Mouse (Mus musculus) gastrocnemius, postnatal 36 days (tissue): ENCODE results near the gene Arhgef10l. TPM values are rescaled to one million over a fixed set of nuclear protein-coding genes. Genes with fewer than 3 reads are reported as not detected.
A peak's percentile ranks its signal among the peaks of the same experiment; 100 is the strongest.
"Not testable (repeated sequence)": the region's sequence is repeated elsewhere in the genome, so short reads cannot be mapped to it uniquely, and the experiment has no call there.

Experiments
- DNase-seq, 2 experiments: peaks; one replicate each; pipeline ENCODE4 v3.0.0; 2022
- intact Hi-C: fragments of 180-260 bp; cut with DNase I; formaldehyde crosslinking; loops from one replicate; pipeline ENCODE4 v1.15.1; 2025
- total RNA-seq, 2 experiments: library from RNA; stranded (reverse); gene quantifications; 2 replicates each; pipeline ENCODE4 v1.2.3; 2021

Arhgef10l gene
- total RNA-seq, 2 experiments from 2014 or later = 39.0 to 49.9 TPM

DNA sequence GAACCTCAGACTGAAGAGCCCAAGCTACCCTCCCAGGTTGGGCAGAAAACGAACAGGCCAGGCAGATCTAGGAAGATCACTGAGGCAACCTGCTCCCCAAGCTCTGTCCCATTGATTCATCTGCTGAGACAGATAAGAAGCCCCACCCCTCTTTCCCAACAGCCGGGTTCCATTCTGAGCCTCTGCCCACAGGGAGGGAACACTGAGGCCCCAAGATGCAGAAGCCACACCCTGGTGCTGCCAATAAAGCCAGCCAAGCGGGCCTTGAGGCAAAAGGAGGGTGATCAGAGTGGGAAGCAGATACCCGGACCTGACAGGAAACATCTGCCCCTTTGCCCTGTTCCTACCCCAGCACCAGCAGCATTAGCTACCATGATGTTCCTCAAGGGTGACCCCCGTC is 81.6 kb downstream of the Arhgef10l start:
- no peak for DNase-seq
- intact Hi-C loops = no loop called here

DNA sequence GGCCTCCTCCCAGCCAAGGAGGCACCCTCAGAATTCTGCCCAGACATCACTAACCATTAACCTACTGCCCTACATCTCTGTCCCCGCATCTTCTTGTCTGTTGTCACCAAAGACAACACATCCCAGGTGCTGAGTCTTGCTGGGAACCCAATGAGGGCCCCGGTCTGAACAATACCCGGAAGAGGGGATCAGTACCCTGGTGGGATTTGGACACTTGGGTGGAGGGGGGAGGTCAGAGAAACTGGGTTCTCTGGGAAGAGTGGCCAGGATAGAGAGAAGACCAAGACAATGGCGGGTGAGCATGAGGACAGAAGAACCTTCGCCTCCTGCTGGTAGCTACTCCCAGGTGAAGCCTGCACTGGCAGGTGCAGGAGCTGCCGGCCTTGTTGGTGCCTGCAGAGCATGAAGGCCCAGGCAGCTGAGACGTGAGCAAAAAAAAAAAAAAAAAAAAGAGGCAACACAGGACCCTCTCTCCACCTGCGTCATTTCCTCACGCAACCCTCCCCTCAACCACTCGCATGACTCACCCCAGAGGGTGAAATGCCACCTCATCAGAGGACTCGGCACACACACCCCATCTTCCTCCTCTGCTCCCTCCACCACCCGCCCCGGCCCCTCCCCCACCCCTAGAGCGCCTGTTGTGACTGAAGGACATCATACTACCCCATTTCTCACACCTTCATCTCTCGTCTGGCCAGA is 83.3 kb downstream of the Arhgef10l start:
- DNase-seq = no peak

DNA sequence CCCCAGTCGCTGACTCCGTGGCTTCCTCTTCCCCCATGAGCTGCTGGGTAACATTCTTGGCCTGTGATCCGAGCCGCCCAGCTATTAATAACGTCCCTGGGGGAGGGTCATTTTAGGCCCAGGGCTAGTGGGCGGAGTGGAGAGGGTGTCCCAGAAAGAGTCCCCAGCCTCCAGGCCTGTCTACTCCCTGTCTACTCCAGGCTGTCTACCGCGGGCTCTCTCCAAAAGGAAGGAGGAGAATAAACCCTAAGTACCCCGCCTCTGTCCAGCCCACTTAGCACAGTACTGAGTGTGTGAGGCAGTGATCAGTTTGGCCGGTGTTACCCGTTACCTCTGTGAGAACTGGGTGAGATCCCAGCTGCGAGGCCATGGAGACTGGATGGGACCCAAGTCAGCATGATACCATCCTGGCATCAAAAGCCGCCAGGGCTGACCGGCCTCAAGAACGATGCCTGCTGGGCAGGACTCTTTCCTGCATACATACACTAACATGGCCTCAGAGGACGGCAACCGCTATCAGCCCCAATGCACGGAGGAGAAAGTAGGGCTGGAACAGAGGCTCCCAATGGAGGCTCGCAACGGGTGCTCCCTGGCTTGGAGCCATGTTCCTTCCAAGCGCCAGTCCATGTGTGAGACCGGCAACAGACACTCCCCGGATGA is 84.0 kb downstream of the Arhgef10l start:
- peak; percentile 67 to 68 for DNase-seq
- intact Hi-C loops = no loop called here

More for the DNA sequence above, 83.3 kb downstream of the Arhgef10l start:
- intact Hi-C loops = no loop called here

DNA sequence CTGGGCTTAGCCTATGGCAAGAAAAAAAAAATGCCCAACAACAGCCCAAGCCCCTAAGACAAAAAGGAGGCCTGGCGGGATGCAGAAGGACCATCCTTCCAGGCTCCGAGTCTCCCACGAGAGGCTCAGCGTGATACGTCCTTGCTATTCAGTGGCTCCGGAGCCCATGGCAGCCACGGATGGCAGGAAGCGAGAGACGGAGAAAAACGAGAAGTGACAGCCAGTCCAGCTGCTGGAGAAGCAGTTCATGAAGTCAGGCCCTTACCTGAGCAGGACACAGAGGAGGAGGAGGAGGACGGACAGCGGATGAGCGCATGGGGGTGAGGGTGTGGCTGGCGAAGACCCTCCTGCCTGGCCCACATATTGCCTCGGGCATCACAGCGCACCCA is 84.5 kb downstream of the Arhgef10l start:
- intact Hi-C loops = no loop called here
- no peak for DNase-seq

DNA sequence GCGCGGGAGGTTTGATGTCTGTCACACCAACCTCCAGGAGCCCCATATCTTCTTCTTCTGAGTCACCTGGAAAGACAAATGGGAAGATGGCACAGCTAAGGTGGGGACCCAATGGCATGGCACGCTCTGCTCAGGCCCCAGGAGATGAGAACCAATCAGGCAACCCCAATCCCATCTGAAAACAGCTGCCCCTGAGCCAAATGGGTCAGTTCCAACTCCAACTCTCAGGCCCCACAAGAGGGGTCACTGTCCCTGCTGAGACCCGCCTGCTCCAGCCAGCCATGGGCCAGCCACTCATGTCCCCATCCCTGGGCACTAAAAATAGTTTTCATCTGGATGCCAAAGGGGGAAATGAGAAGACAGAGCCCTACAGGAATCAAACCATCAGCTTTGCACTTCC is 84.9 kb downstream of the Arhgef10l start:
- intact Hi-C loops = no loop called here
- no peak for DNase-seq

DNA sequence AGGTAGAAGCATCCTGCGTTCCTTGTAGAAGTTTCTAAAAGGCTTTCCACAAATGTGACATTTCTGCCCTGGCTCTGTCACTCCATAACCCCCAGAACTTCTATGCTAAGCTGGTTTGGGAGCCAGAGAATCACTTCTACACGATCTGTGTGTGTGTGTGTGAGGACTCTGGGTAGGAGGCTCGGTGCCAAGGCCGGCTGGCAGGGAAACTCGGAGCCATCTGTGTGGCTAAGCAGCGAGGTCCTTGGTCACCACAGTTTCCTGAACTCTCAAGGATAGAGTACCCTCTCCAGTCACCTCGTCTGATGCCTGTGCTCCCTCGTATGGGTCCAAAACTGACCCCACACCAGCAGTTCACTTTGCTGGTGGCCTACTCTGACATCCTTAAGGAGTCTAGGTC is 86.2 kb downstream of the Arhgef10l start:
- DNase-seq = no peak
- intact Hi-C loops = no loop called here

DNA sequence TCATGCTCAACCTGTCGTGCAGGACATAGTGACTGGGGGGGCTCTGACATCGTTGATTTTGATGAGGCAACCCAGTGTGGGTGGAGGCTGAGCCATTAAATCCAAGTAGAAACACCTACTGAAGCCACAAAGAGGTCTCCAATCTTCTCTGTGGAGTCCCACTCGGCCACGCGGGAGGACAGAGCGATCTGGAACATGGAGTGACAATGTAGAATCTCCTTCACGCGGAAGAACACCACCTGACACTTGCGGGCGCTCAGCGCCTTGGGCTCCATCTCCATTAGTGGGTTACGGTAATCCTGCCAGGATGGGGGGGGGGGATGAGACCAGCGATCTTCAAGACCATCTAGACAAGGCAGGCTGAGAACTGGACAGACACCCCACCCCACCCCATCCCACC is 86.7 kb downstream of the Arhgef10l start:
- DNase-seq = no peak
- intact Hi-C loops = no loop called here

DNA sequence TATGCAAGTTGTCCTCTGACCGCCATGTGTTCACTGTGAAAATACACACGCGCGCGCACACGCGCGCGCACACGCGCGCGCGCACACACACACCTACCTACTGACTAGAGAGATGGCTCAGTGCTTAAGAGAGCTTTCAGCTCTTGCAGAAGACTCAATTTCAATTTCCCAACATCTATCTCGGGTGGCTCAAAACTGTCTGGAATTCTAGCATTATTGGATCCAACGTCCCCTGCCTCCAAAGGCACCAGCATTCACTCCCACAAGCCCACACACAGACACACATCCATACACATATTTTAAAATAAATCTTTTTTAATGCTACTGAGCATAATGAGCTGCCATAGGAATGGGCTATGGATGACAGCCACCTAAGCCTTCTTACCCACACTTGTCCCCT is 89.2 kb downstream of the Arhgef10l start:
- DNase-seq = no peak
- intact Hi-C loops = no loop called here

DNA sequence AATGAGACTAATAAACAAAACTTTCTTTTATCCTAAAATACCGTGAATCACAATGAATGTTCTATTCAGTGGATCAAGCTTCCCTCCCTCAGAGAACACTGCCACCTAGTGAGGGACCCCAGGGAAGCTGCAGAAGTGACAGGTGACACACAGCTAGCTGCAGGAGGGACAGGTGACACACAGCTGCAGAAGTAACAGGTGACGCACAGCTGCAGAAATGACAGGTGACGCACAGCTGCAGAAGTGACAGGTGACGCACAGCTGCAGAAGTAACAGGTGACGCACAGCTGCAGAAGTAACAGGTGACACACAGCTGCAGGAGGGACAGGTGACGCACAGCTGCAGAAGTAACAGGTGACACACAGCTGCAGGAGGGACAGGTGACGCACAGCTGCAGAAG is 90.9 kb downstream of the Arhgef10l start:
- DNase-seq, intact Hi-C loops: not testable (repeated sequence)

DNA sequence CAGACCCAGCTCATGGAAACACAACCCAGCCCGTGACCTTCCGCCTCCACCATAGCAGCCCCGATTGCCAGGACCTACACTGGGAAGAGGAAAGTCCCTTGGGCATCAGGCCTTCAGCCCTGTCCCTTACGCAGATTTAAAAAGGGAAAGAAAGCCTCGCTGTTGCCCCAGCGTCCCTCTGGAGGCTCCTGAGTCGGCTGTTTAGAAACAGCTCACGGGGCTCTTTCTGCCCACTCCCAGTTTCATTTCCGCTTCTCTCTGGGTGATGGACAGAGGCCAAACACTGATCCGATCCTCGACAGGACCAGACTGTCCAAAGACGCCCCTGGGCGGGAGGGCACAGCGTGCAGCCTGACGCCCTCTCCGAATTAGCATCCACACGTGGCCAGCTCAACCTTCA is 93.4 kb downstream of the Arhgef10l start:
- intact Hi-C loops = no loop called here
- DNase-seq = peak in 1 of 2 experiments; percentile 28

DNA sequence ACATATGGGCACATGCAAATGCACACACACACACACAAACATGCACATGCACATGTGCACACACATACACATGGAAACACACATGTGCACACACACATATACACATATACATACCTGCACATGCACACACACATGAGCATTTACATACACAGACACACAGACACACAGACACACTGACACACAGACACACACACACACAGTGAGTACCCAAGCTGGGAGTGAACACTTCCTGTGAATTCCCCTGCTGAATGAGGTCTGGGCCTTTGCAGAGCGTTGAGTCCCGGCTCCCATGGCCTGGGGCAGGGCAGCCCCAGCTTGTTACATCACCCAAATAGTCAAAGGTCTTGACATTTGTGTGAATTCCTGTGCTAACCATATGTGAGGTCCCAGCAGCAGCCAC is 96.4 kb downstream of the Arhgef10l start:
- no peak for DNase-seq
- intact Hi-C loops = no loop called here

DNA sequence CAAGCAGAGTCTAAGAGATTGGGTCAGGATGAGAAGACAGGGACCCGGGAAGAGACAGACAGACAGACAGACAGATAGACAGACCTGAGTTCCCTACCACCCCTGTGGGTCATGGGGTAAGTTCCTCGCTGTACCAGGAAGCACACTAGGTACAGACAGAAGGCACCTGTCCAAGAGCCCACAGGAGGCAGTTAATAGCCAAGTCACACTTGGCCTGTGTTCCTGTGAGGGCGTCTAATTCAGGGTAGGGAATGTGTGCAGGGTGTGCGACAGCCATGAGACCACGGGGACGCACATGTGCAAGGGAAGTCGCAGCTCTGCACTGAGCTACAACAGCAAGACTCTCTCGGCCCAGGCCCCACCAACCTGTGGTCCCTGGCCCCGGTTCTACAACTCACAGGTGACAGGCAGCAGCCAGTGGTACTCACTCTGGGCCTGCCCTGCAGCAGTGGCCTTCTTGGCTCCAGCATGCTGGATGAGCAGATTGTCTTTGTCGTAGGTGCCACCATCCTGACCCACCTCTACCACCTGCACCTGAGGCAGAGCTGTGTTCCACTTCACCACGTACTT is 97.8 kb downstream of the Arhgef10l start:
- intact Hi-C loops = no loop called here
- no peak for DNase-seq

DNA sequence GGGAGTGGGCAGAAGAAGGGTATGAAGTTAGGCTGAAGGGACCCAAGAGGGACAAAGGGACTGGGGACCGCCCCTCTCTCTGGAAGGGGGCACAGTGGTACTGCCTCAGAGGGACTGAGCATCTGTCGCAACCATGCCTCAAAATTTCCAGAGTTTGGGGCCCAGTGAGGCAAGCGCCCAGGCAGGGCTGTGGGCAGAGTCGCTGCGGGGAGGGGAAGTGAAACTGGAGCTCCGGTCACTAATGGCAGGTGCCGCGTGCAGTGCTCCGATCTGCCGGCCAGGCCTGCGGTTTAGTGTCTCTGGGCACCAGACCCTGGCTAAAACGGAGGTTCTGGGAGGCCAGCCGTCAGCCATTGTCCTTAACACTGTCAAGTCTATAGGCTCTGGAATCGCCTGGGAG is 99.0 kb downstream of the Arhgef10l start:
- intact Hi-C loops = no loop called here
- no peak for DNase-seq

DNA sequence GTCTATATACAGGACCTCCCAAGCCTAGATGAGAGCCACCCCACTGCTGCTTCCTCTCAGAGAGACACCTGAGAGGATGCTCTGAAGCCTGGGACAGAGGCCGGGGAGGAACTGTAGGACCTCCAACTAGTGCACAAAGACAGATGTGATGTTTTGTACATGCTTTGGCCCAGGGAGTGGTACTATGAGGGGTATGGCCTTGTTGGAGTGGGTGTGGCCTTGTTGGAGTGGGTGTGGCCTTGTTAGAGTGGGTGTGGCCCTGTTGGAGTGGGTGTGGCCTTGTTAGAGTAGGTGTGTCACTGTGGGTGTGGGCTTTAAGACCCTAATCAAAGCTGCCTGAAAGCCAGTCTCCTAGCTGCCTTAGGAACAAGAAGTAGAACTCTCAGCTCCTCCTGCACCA is 101.4 kb downstream of the Arhgef10l start:
- intact Hi-C loops, DNase-seq: not testable (repeated sequence)

DNA sequence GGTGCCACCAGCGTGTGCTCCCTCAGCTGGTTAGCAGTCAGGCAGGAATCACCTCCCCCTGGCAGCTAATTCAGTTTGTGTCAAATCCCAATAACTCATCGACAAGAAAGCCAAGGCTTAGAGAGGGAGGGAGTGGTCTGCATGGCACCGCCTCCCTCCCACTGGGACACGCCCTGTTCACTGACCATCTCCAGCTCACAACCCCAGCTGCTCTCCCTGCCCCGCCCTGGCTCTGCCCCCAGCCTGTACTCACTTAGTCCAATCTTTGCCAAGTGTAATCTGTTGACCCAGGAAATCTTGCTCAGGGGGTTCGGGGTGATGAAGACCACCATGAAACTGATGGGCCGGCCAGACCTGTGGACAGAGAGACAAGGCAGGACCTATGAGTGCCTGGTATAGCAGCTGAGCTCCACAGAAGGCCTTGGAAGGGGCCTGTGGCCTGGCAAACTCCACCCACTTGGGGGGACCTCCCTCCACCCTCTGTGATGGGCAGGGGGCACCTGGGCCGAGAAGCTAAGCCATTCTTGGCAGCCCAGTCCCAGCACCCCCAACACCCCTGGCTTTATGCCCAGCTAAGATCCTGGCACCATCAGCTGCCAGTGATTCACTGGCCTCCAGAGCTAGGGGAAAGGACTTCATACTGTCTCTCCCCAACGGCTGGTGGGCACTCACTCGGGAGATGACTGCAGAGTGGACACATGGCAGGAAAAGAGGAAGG is 103.2 kb downstream of the Arhgef10l start:
- intact Hi-C loops = no loop called here
- no peak for DNase-seq

DNA sequence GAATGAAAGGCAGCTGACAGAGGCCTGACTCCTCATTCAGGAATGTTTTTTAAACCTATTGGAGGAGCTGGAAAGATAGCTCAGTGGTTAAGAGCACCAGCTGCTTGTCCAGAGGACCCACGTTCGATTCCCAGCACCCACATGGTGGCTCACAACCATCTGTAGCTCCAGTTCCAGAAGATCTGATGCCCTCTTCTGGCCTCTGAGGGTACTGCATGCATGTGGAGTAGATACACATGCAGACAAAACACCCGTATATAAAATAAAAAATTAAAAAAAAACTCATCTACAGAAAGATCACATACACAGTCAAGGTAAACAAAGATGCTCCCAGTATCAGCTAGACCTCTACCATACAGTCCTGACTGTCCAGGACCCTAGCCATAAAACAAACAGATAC is 104.1 kb downstream of the Arhgef10l start:
- no peak for DNase-seq
- intact Hi-C loops = no loop called here

DNA sequence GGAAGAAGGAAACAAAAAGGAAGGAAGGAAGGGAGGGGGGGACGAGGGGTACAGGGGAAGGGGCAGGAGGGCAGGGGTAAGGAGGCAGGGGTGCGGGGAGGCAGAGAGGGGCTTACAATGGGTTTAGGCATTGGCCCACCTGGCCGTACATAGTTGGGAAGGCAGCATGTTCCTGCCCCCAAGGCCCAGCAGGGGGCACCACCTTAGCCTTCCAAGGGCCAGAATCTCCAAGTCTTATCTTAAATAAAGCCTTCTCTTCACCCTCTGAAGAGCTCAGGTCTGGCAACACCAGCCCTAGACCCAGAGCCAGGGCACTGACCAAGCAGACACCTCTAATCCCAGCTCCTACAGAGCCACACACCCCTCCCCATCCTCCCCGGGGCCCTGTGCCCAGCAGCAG is 106.0 kb downstream of the Arhgef10l start:
- intact Hi-C loops = loop anchor here (5.0 kb wide), 1 partner anchor 57 kb away; no protein-coding TSS in a partner anchor
- DNase-seq = no peak

DNA sequence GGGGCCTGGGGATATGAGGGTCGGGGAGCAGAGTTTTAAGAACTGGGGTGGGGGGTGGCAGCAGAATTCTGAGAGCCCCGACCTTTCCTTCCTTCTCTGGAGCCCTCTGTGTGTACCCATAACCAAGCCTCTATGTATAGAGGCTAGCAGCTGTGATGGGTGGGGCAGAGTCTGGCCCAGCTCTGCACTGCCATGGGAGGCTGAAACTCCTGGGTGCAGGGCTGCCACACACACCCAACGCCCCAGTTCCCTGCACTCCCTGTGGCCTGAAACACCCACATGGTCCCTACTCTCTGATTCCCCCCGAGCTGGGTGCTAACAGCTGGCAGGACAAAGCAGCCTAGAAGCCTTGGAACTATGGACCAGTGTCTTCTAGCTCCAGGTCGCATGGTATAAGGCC is 107.6 kb downstream of the Arhgef10l start:
- intact Hi-C loops = loop anchor here (5.0 kb wide), 1 partner anchor 59 kb away; no protein-coding TSS in a partner anchor

DNA sequence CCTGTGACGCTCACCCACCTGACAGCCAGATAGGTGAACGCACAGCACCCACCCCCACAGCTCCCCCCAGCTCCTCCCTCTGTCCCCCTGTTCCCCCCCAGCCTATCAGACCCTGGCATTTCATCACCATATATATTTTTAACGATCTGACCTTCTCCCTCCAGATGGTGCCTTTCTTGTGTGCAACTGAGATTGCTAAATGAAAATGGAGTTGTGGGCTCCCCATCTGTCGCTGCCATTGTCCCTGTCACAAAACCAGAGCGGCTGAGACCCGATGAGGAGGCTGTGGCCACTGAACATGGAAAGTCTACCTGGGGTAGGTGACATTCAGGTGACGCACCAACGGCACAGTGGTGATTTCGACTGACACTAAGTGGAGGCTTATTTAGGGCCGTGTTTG is 109.3 kb downstream of the Arhgef10l start:
- intact Hi-C loops = loop anchor here (5.0 kb wide), 1 partner anchor 61 kb away; no protein-coding TSS in a partner anchor
- no peak for DNase-seq

More for the DNA sequence above, 107.6 kb downstream of the Arhgef10l start:
- no peak for DNase-seq

DNA sequence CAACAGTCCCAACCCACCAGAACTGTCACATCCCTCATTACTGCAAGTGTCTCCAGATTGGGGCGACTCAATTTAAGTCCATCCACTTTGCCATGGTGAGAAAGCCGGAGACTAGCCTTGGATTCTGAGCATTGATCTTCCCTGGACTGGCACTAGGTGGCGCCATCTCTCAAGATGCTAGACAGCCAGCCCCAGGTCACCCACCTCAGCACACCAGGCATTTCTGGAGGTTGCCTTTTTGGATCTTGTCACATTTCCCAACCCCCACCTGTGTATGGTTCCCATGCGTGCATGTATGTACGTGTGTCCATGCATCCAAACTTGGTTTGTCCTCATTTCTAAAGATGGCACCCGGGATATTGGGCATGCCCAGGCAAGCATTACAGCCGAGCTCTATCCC is 110.5 kb downstream of the Arhgef10l start:
- intact Hi-C loops = loop anchor here (5.0 kb wide), 1 partner anchor 62 kb away; no protein-coding TSS in a partner anchor
- DNase-seq = peak; percentile 38 to 47

DNA sequence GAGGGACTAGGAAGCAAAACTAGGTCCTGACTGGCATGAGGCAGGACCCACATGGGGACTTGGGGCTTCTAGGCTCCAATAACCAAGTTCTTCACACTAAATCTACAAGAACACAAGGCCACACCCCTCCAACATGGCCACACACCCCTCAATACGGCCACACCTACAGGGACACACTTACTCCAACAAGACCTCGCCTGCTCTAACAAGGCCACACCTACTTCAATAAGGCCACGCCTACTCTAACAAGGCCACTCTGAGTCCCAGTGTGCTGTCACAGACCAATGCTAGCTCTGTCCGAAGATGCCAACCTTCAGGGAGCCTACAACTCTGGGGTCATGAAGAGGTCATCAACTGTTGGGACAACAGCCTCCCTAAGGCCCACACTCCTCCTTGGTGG is 111.3 kb downstream of the Arhgef10l start:
- intact Hi-C loops = no loop called here
- no peak for DNase-seq
